Mouse (Mus musculus) heart, embryonic 13.5 days (tissue): ENCODE results near the gene Hoxd12. TPM values are rescaled to one million over a fixed set of nuclear protein-coding genes. Genes with fewer than 3 reads are reported as not detected.

Experiments
- ATAC-seq: fragments of 200-750 bp; cut with Nextera tagmentation; 2 replicates; pipeline ENCODE4 v1.8.0; 2017; ENCODE audit warnings: moderate TSS enrichment; ENCODE audit not compliant: insufficient number of reproducible peaks, low FRiP score, low TSS enrichment; ENCODE audit errors: extremely low read depth
- H3K27ac ChIP-seq: fragments of 300-500 bp; sonication (generic); replicated peaks from 2 replicates; pipeline ENCODE4 v1.5.1; 2015; ENCODE audit warnings: moderate library complexity, mild to moderate bottlenecking, inconsistent platforms
- H3K27me3 ChIP-seq: fragments of 300-500 bp; sonication (generic); replicated peaks from 2 replicates; pipeline ENCODE4 v1.6.1; 2015; ENCODE audit warnings: mild to moderate bottlenecking, inconsistent platforms
- H3K36me3 ChIP-seq: fragments of 300-500 bp; sonication (generic); 2 replicates; pipeline ENCODE4 v1.6.1; 2015; ENCODE audit warnings: mild to moderate bottlenecking, inconsistent platforms
- H3K4me1 ChIP-seq: fragments of 300-500 bp; sonication (generic); 2 replicates; pipeline ENCODE4 v1.6.1; 2015; ENCODE audit warnings: inconsistent platforms
- H3K4me2 ChIP-seq: fragments of 300-500 bp; sonication (generic); 2 replicates; pipeline ENCODE4 v1.6.1; 2015; ENCODE audit warnings: inconsistent platforms, mild to moderate bottlenecking, moderate library complexity
- H3K4me3 ChIP-seq: fragments of 300-500 bp; sonication (generic); 2 replicates; pipeline ENCODE4 v1.5.1; 2015; ENCODE audit warnings: moderate library complexity, mild to moderate bottlenecking, inconsistent platforms
- H3K9ac ChIP-seq: fragments of 300-500 bp; sonication (generic); 2 replicates; pipeline ENCODE4 v1.6.1; 2015; ENCODE audit warnings: inconsistent platforms, mild to moderate bottlenecking, moderate library complexity
- H3K9me3 ChIP-seq: fragments of 300-500 bp; sonication (generic); 2 replicates; pipeline ENCODE4 v1.6.1; 2016; ENCODE audit warnings: inconsistent platforms
- WGBS: fragments of 180-500 bp; shearing (Covaris S2); methylation state at CpG from one replicate; pipeline ENCODE4 v1.1.7; 2015; ENCODE audit warnings: mixed read lengths; 5-methylcytosine and 5-hydroxymethylcytosine counted together
- polyA plus RNA-seq: library from polyadenylated mRNA; unstranded; fragments of >200 nt; fragmentation: Nextera tagmentation; extraction: Ambion mirVana; gene quantifications from 2 replicates; pipeline ENCODE4 v1.2.1, GENCODE M21; 2015

Gene Hoxd12
- polyA plus RNA-seq, 1 experiment from 2014 or later: not detected

GRCm38 (mm10) chr2:74693432-74693827 lies 18.6 kb downstream of the Hoxd12 start:
- H3K27me3 ChIP-seq: peaks cover 97% of the 10 kb centered on the region
- WGBS: 13% methylated on average over 4 of the region's 4 CpGs
- H3K4me3 ChIP-seq: no peak overlapping the region
- H3K4me1 ChIP-seq: peaks cover 19% of the 10 kb centered on the region
- H3K9me3 ChIP-seq: no peaks in the 10 kb centered on the region
- H3K36me3 ChIP-seq: no peaks in the 10 kb centered on the region
- no peak overlapping the region for H3K27ac ChIP-seq
- no peak for ATAC-seq
- H3K9ac ChIP-seq: no peak overlapping the region
- no peak overlapping the region for H3K4me2 ChIP-seq

- Histone ChIP-seq H3K4me3 (no peak overlapping the region), H3K4me1 (peaks cover 21% of the 10 kb centered on the region), H3K4me2 (no peak overlapping the region), H3K36me3 (no peaks in the 10 kb centered on the region), H3K9me3 (no peaks in the 10 kb centered on the region), H3K27ac (no peak overlapping the region), H3K27me3 (peaks cover 97% of the 10 kb centered on the region), H3K9ac (no peak overlapping the region)
- ATAC-seq: no peak
- WGBS: 2% methylated on average over 16 of the region's 16 CpGs
These were observed 19.3 kb downstream of the Hoxd12 start for GRCm38 (mm10) chr2:74694066-74694465.

GRCm38 (mm10) chr2:74695383-74695782 lies 20.6 kb downstream of the Hoxd12 start:
- no peak for ATAC-seq
- WGBS: 9% methylated on average over 1 of the region's 1 CpGs
- H3K9me3 ChIP-seq: no peaks in the 10 kb centered on the region
- no peak overlapping the region for H3K27ac ChIP-seq
- H3K4me3 ChIP-seq: no peak overlapping the region
- H3K4me2 ChIP-seq: no peak overlapping the region
- H3K4me1 ChIP-seq: peaks cover 21% of the 10 kb centered on the region
- H3K9ac ChIP-seq: no peak overlapping the region
- H3K36me3 ChIP-seq: no peaks in the 10 kb centered on the region
- H3K27me3 ChIP-seq: peaks cover 99% of the 10 kb centered on the region

- no peak overlapping the region for H3K4me2 ChIP-seq
- H3K27ac ChIP-seq: no peak overlapping the region
- no peak for ATAC-seq
- peaks cover 21% of the 10 kb centered on the region for H3K4me1 ChIP-seq
- H3K36me3 ChIP-seq: no peaks in the 10 kb centered on the region
- 4% methylated on average over 7 of the region's 7 CpGs for WGBS
- no peaks in the 10 kb centered on the region for H3K9me3 ChIP-seq
- H3K27me3 ChIP-seq: peaks cover 100% of the 10 kb centered on the region
- no peak overlapping the region for H3K9ac ChIP-seq
- no peak overlapping the region for H3K4me3 ChIP-seq
These were observed 21.1 kb downstream of the Hoxd12 start for GRCm38 (mm10) chr2:74695813-74696430.

- ATAC-seq: no peak
- H3K4me1 ChIP-seq: peaks cover 18% of the 10 kb centered on the region
- no peak overlapping the region for H3K4me2 ChIP-seq
- 1% methylated on average over 34 of the region's 34 CpGs for WGBS
- H3K27ac ChIP-seq: no peak overlapping the region
- no peak overlapping the region for H3K4me3 ChIP-seq
- no peak overlapping the region for H3K9ac ChIP-seq
- H3K27me3 ChIP-seq: peaks cover 100% of the 10 kb centered on the region
- H3K36me3 ChIP-seq: no peaks in the 10 kb centered on the region
- no peaks in the 10 kb centered on the region for H3K9me3 ChIP-seq
These were observed 21.9 kb downstream of the Hoxd12 start for GRCm38 (mm10) chr2:74696442-74697335.

DNA sequence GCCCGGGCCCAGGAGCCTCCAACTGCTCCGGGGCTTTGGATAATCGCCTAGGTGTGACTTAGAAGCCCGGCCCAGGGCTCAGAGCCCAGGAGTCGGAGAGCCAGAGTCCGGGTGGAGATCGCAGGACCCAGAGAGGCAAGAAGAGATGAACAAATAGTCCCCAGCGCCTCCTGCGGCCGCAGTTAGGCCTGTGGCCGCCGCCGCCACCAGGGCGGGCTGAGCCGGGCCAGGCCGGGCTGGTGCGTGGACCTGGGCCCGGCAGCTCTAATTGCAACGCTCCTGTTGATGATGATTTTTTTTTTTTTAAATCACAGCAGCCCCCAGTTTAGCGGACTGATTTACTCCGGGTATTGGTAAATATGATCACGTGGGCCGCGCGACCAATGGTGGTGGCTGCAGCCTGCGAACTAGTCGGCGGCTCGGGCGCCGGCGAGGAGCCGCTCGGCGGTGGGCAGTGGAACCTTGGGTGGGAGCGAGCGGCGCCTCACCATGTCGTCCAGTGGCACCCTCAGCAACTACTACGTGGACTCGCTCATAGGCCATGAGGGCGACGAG lies 22.8 kb downstream of the Hoxd12 start, which contains the start of gene Hoxd9:
TSS of gene Hoxd9 (plus strand) at position 161 of the 555 bp plus-strand sequence.
- H3K27me3 ChIP-seq: peaks cover 100% of the 10 kb centered on the region
- peaks cover 14% of the 10 kb centered on the region for H3K4me1 ChIP-seq
- 2% methylated on average over 43 of the region's 43 CpGs for WGBS
- peak within 1 kb of the TSS; percentile 58; the same call in 1 of the 2 replicates for H3K9ac ChIP-seq
- no peak within 1 kb of the TSS for H3K27ac ChIP-seq
- peak within 1 kb of the TSS; percentile 70 for H3K4me2 ChIP-seq
- H3K36me3 ChIP-seq: no peaks in the 10 kb centered on the region
- no peak for ATAC-seq
- H3K4me3 ChIP-seq: peak within 1 kb of the TSS; percentile 47
- H3K9me3 ChIP-seq: no peaks in the 10 kb centered on the region

DNA sequence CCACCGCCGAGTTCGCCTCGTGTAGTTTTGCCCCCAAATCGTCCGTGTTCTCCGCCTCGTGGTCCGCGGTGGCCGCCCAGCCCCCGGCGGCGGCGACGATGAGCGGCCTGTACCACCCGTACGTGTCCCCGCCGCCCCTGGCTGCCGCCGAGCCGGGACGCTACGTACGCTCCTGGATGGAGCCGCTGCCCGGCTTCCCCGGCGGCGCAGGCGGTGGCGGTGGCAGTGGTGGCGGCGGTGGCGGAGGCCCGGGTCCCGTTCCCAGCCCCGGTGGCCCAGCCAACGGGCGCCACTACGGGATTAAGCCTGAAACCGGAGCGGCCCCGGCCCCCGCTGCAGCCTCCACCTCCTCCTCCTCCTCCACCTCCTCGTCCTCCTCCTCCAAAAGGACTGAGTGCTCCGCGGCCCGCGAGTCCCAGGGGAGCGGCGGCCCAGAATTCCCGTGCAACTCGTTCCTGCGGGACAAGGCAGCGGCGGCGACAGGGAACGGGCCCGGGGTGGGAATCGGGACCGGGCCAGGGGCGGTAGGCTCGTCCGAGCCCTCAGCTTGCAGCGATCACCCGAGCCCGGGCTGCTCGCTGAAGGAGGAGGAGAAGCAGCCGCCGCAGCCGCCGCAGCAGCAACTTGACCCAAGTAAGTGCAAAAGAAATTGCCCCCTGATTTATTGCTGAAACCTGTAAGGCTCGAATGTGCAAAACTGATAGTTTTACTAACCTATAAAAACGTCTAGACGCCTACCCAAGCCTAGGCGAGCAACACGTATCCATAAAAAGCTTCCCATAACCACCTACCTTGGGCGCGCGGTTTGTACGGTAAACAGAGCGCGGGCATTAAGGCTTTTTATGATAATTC lies 23.6 kb downstream of the Hoxd12 start:
- H3K4me1 ChIP-seq: peaks cover 13% of the 10 kb centered on the region
- peak overlapping the region; percentile 47 for H3K4me3 ChIP-seq
- no peak overlapping the region for H3K27ac ChIP-seq
- peak overlapping the region; percentile 58; the same call in 1 of the 2 replicates for H3K9ac ChIP-seq
- H3K36me3 ChIP-seq: no peaks in the 10 kb centered on the region
- under 1% methylated on average over 78 of the region's 86 CpGs for WGBS
- no peaks in the 10 kb centered on the region for H3K9me3 ChIP-seq
- H3K4me2 ChIP-seq: peak overlapping the region; percentile 70
- H3K27me3 ChIP-seq: peaks cover 100% of the 10 kb centered on the region
- no peak for ATAC-seq

GRCm38 (mm10) chr2:74699053-74699430 lies 24.2 kb downstream of the Hoxd12 start:
- Histone ChIP-seq H3K9ac (no peak overlapping the region), H3K4me3 (peak overlapping the region; percentile 47), H3K9me3 (no peaks in the 10 kb centered on the region), H3K27me3 (peaks cover 100% of the 10 kb centered on the region), H3K27ac (no peak overlapping the region), H3K36me3 (no peaks in the 10 kb centered on the region), H3K4me1 (peaks cover 13% of the 10 kb centered on the region), H3K4me2 (no peak overlapping the region)
- ATAC-seq: no peak
- 2% methylated on average over 17 of the region's 17 CpGs for WGBS

DNA sequence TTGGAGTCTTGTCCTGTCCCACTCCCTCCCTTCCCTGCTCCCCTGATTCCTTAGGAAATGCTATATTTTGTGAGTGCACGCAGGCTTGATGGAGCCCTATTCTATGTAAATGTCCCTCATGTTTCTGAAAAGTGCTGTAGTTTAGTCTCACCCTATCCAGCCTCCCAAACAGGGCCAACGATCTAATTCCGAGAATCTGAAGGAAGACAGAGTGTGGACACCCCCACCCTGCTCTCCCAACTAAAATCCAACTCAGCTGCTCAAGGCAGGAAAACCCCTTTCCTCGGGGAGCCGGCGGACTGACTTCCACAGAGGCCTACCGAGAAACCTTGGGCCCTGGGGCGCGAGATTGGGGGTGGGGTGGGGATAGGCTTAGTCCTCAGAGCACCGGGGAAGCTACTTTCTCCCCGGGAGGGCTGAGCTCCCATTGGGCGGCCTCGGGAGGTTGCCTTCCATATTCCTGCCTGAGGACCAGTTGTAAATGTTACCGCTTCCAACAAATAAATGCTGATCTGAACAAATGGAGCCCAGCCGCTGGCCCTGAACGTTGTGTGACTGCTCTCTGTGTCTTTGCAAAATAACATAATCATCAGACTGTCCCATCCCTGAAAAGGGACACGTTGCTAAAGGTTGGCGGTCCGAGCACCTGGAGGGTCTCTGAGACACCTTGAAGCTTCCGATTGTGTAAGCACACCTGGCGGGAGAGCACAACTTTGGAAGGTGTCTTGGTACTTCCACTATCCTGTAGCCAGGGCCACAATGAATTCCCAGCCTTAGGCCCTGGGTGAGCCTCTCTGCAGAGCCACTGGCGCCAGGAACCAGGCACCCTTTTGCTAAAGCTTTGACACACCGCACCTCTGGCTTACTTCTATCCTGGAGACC lies 25.1 kb downstream of the Hoxd12 start:
- Histone ChIP-seq H3K9ac (no peak overlapping the region), H3K36me3 (no peaks in the 10 kb centered on the region), H3K4me2 (no peak overlapping the region), H3K4me3 (no peak overlapping the region), H3K4me1 (peaks cover 18% of the 10 kb centered on the region), H3K27me3 (peaks cover 100% of the 10 kb centered on the region), H3K27ac (no peak overlapping the region), H3K9me3 (no peaks in the 10 kb centered on the region)
- 3% methylated on average over 23 of the region's 23 CpGs for WGBS
- no peak for ATAC-seq

DNA sequence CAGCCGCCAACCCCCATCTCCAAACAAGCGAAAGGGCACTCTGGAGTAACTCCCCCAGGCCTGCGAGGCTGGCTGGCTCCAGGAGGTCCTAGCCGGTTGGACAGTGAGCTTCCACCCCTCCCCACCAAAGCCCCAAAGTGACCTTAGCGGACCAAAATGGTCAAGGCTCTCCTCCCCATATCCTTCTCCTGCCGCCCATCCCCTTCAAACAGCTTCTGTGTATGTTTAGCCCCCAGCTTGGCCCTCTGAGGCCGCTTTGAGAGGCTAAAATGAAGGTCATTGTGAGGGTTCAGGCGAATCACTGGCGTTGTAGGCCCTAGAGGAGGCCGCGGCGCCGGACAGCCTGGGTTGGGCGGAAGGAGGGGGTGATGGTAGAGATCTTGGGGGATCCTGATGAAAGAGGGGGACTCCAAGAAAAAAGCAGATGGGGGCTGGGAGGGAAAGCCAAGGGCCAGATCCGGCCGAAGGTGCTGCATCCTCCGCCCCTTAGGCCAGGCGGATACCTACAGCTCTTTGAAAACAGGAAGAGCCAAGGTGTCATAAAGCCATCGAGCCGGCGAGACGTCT lies 25.8 kb downstream of the Hoxd12 start:
- no peak for ATAC-seq
- Histone ChIP-seq H3K4me1 (peaks cover 25% of the 10 kb centered on the region), H3K9me3 (no peaks in the 10 kb centered on the region), H3K27me3 (peaks cover 100% of the 10 kb centered on the region), H3K9ac (no peak overlapping the region), H3K4me2 (no peak overlapping the region), H3K27ac (no peak overlapping the region), H3K36me3 (no peaks in the 10 kb centered on the region), H3K4me3 (no peak overlapping the region)
- 3% methylated on average over 22 of the region's 22 CpGs for WGBS
